Mouse (Mus musculus): ENCODE measurements around the gene Tmem120b. TPM values are rescaled to one million over a fixed set of nuclear protein-coding genes. Genes with fewer than 3 reads are reported as not detected.

The Tmem120b gene
- total and polyA plus RNA-seq, 3 experiments: 5.6 to 6.8 TPM; not detected in 1

GRCm38 (mm10) chr5:123104769-123105168 is 36.6 kb downstream of the Tmem120b start:
- TF ChIP-seq POLR2A (IDR thresholded peaks at IDR 0.05; ENCODE audit: control insufficient read depth in 1 of 2, insufficient read depth in 1 of 2, low read depth in 1 of 2, low read length in 2 of 2, poor library complexity in 1 of 2) (no peak), TAL1 (IDR thresholded peaks at IDR 0.05; ENCODE audit: low read length) (no peak), USF2 (IDR thresholded peaks at IDR 0.05; ENCODE audit: borderline replicate concordance in 1 of 2, insufficient read depth in 1 of 2, low read depth in 1 of 2, low read length in 2 of 2) (no peak), JUND (IDR thresholded peaks at IDR 0.05; ENCODE audit: low read depth, low read length) (no peak), ETS1 (IDR thresholded peaks at IDR 0.05; ENCODE audit: low read depth, low read length) (no peak), GABPA (IDR thresholded peaks at IDR 0.05; ENCODE audit: low read depth, low read length) (no peak), ZC3H11A (IDR thresholded peaks at IDR 0.05; ENCODE audit: low read depth, low read length) (no peak)
- Histone ChIP-seq H3K4me1 (ENCODE audit: control insufficient read depth in 1 of 2, insufficient read depth in 2 of 2, low read length in 2 of 2) (no peaks in the 10 kb centered on the region), H3K4me3 (ENCODE audit: control insufficient read depth in 1 of 2, insufficient read depth in 1 of 2, low read depth in 2 of 2, low read length in 2 of 2) (no peak overlapping the region), H3K9ac (ENCODE audit: control insufficient read depth, low read depth, low read length, poor library complexity, severe bottlenecking) (no peak overlapping the region), H3K27ac (ENCODE audit: control insufficient read depth, low read depth, low read length) (no peak overlapping the region), H3K9me3 (replicated peaks; ENCODE audit: insufficient read depth, low read length) (no peaks in the 10 kb centered on the region), H3K27me3 (ENCODE audit: control insufficient read depth in 1 of 2, insufficient read depth in 2 of 2, low read length in 2 of 2) (no peaks in the 10 kb centered on the region), H3K79me2 (ENCODE audit: control insufficient read depth, insufficient read depth, low read length, poor library complexity) (no peaks in the 10 kb centered on the region), H3K36me3 (ENCODE audit: control insufficient read depth in 1 of 2, insufficient read depth in 2 of 2, low read length in 2 of 2) (no peaks in the 10 kb centered on the region)
- no peak for DNase-seq (ENCODE audit: low read depth, low spot score)

GRCm38 (mm10) chr5:123109452-123110203 is 41.4 kb downstream of the Tmem120b start:
- H3K27me3 ChIP-seq (ENCODE audit: control insufficient read depth in 1 of 2, insufficient read depth in 2 of 2, low read length in 2 of 2): no peaks in the 10 kb centered on the region
- H3K36me3 ChIP-seq (ENCODE audit: control insufficient read depth in 1 of 2, insufficient read depth in 2 of 2, low read length in 2 of 2): no peaks in the 10 kb centered on the region
- H3K9ac ChIP-seq (ENCODE audit: control insufficient read depth, low read depth, low read length, poor library complexity, severe bottlenecking): no peak overlapping the region
- no peaks in the 10 kb centered on the region for H3K79me2 ChIP-seq (ENCODE audit: control insufficient read depth, insufficient read depth, low read length, poor library complexity)
- DNase-seq (ENCODE audit: low read depth, low spot score): no peak
- H3K9me3 ChIP-seq (replicated peaks; ENCODE audit: insufficient read depth, low read length): no peaks in the 10 kb centered on the region
- TF ChIP-seq MYB (IDR thresholded peaks at IDR 0.05; ENCODE audit: low read depth, low read length): no peak
- no peak for TF ChIP-seq E2F4 (IDR thresholded peaks at IDR 0.05; ENCODE audit: borderline replicate concordance, low read depth, low read length)
- no peak for TF ChIP-seq RCOR1 (IDR thresholded peaks at IDR 0.05; ENCODE audit: low read depth, low read length)
- TF ChIP-seq CTCF (IDR thresholded peaks at IDR 0.05 in 2 of 3, conservative IDR thresholded peaks at IDR 0.05 in 1 of 3; ENCODE audit: control insufficient read depth in 1 of 3, insufficient read depth in 1 of 3, low read depth in 2 of 3, low read length in 3 of 3, poor library complexity in 1 of 3, severe bottlenecking in 1 of 3): no peak
- TF ChIP-seq UBTF (IDR thresholded peaks at IDR 0.05; ENCODE audit: borderline replicate concordance, insufficient read depth, low read depth, low read length): no peak
- no peak for TF ChIP-seq POLR2AphosphoS2 (IDR thresholded peaks at IDR 0.05; ENCODE audit: low read length)
- no peak for TF ChIP-seq RAD21 (IDR thresholded peaks at IDR 0.05; ENCODE audit: low read depth, low read length)
- no peak for TF ChIP-seq EP300 (IDR thresholded peaks at IDR 0.05; ENCODE audit: low read depth in 1 of 2, low read length in 2 of 2)
- no peak for TF ChIP-seq JUND (IDR thresholded peaks at IDR 0.05; ENCODE audit: low read depth, low read length)
- TF ChIP-seq POLR2A (IDR thresholded peaks at IDR 0.05; ENCODE audit: control insufficient read depth in 1 of 2, insufficient read depth in 1 of 2, low read depth in 1 of 2, low read length in 2 of 2, poor library complexity in 1 of 2): no peak
- TF ChIP-seq USF1 (IDR thresholded peaks at IDR 0.05; ENCODE audit: low read depth, low read length): no peak
- no peak for TF ChIP-seq GATA1 (IDR thresholded peaks at IDR 0.05; ENCODE audit: low read depth, low read length)
- TF ChIP-seq ZNF384 (IDR thresholded peaks at IDR 0.05; ENCODE audit: low read depth, low read length): no peak
- no peak for TF ChIP-seq TBP (IDR thresholded peaks at IDR 0.05; ENCODE audit: low read depth, low read length)
- no peak for TF ChIP-seq MEF2A (IDR thresholded peaks at IDR 0.05; ENCODE audit: extremely low read depth, insufficient replicate concordance, low read depth, low read length, poor library complexity, severe bottlenecking)
- TF ChIP-seq NRF1 (IDR thresholded peaks at IDR 0.05; ENCODE audit: insufficient read depth, low read depth, low read length, poor library complexity, severe bottlenecking): no peak
- TF ChIP-seq MAFK (IDR thresholded peaks at IDR 0.05; ENCODE audit: borderline replicate concordance, low read depth, low read length): no peak
- TF ChIP-seq USF2 (IDR thresholded peaks at IDR 0.05; ENCODE audit: borderline replicate concordance in 1 of 2, insufficient read depth in 1 of 2, low read depth in 1 of 2, low read length in 2 of 2): no peak
- TF ChIP-seq TCF12 (IDR thresholded peaks at IDR 0.05; ENCODE audit: low read depth, low read length): no peak
- no peak overlapping the region for H3K27ac ChIP-seq (ENCODE audit: control insufficient read depth, low read depth, low read length)
- no peaks in the 10 kb centered on the region for H3K4me1 ChIP-seq (ENCODE audit: control insufficient read depth in 1 of 2, insufficient read depth in 2 of 2, low read length in 2 of 2)
- no peak overlapping the region for H3K4me3 ChIP-seq (ENCODE audit: control insufficient read depth in 1 of 2, insufficient read depth in 1 of 2, low read depth in 2 of 2, low read length in 2 of 2)
